Mouse (Mus musculus) retina, postnatal 1 day (tissue): Measurements from ENCODE around the gene Zscan22.
A peak's percentile ranks its signal among the peaks of the same experiment; 100 is the strongest.
"Not testable (repeated sequence)": the region's sequence is repeated elsewhere in the genome, so short reads cannot be mapped to it uniquely, and the experiment has no call there.

Experiments used
- DNase-seq: peaks from one replicate; pipeline ENCODE4 v3.0.0-alpha.2; 2012

Zscan22 gene

GRCm38 (mm10) chr7:12927693-12928589 is 30.3 kb downstream of the Zscan22 start:
- peak; percentile 22 for DNase-seq

GRCm38 (mm10) chr7:12933615-12934140 is 36.1 kb downstream of the Zscan22 start:
- no peak for DNase-seq

DNA sequence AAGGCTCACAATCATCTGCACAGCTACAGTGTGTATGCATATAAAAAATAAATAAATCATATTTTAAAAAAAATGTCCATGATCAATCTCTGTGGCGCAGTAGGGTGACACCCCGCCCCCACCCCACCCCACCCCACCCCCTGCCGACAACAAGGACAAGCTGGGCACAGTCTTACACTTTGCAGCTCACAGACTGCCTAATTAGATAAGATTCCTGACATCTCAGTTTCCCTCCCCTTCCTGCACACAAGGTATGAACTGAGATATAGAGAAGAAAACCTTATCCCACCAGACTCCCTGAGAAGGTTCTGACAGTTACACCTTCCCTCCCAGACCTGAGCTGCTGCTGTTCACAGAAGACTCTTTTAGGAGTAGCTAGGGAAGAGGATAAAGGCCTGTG is 37.2 kb downstream of the Zscan22 start:
- DNase-seq, result no peak

GRCm38 (mm10) chr7:12937254-12937803 is 39.7 kb downstream of the Zscan22 start:
- DNase-seq, result not testable (repeated sequence)

GRCm38 (mm10) chr7:12940599-12940998 is 43.0 kb downstream of the Zscan22 start:
- no peak for DNase-seq

- DNase-seq, result peak; percentile 42
Measured at GRCm38 (mm10) chr7:12943488-12943887, 45.9 kb downstream of the Zscan22 start.

DNA sequence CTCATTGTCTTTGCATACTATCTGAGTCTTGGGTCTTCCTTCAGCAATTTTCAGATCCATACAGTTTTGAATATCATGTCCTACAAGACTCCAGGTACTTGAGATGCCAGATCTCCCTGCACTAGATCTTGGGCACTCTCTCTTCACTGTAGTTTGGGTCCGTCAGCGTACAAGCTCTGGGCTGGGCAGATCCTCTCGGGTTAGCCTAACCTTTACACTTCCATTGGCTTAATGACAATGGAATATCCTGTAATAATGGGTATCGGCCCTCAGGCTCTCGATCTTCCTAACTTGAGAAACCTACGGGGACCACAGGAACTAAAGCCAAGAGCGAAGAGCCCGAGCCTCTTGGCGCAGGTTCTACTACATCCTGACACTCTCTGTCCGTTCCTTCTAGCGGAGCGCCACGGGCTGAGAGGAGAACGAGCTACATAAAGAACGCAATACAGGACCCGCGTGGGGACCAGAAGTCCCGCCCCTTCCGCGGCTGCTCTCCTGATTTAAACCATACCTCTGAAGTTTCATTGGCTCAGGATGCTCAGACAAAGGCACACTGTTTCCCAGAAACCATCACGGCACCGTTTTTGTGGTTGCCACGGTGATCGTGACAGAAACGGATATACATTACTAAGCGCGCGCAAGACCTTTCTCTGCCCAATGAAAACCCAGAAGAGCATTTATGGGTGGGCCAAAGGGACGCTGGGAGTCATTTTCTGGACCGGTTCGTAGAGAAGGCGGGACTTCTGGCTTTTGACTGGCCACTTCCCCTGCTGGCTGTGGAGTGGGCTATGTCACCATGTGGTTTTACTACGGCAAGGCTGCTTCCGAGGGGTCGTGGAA is 51.6 kb downstream of the Zscan22 start:
- peak; percentile 97 for DNase-seq

DNA sequence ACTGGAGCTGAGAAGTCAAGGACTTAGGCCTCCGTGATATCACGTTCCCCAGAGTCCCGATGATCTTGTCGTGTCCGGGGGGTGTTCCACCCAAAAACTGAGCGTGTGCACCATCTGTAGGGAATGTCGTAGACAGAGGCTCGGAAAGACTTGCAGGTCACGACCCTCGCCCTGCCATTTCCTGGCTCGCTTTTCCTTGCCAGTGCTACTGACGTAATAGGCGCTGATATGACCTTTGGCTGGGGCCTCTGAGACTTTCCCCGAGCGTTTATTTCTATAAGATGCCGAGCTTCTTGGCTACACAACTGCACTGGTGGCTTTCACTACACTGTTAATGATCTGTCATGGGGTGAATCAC is 52.2 kb downstream of the Zscan22 start:
- DNase-seq, result no peak

- DNase-seq, result peak; percentile 55
Measured at GRCm38 (mm10) chr7:12954896-12955295, 57.3 kb downstream of the Zscan22 start.

GRCm38 (mm10) chr7:12957511-12957910 is 59.9 kb downstream of the Zscan22 start:
- no peak for DNase-seq
